21 mouse cellular contexts compared by ENCODE assay signal in the genomic region with DNA sequence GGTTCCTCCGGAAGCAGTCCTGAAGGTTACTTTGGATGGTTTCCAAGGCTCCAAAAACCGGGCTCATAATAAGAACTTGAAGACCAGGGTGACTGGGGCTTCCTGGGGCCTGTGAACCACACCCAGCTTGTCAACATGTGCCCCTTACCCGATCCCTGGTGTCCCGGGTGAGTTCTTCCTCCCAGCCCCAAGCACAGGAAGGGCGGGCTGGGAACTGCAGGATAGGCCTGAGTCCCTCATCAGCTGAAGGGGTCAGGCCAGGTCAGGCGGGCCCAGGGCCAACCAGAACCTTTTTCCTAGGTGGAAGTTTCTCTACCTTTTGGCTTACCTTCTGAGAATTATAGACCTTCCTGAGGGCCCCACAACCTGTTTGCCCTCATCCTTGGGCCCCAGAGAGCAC. TPM values are rescaled to one million over a fixed set of nuclear protein-coding genes. Genes with fewer than 3 reads are reported as not detected.
DNase-seq lines count a peak whose midpoint lies in the region; ATAC-seq lines count a peak whose summit lies in the region.
"Had no signal": no experiment of that assay in that cellular context is flagged by ENCODE, and none has a peak within 500 bp of the region (broad histone marks: within the 10 kb centered on the region; RNA-seq: fewer than 3 reads in every experiment).

No protein-coding gene starts in this region.

- no peaks in the 10 kb centered on the region for H3K27me3 ChIP-seq in kidney, embryonic 14.5 days (ENCODE audit: control insufficient read depth, insufficient read depth, low read length)
- H3K27me3 ChIP-seq: heart, embryonic 15.5 days; hindbrain, embryonic 12.5 days; limb, embryonic 12.5 days; midbrain, embryonic 13.5 days had no signal

- H3K36me3 ChIP-seq in kidney, embryonic 14.5 days (ENCODE audit: control insufficient read depth, insufficient read depth, low read length) = no peaks in the 10 kb centered on the region
- H3K36me3 ChIP-seq: heart, embryonic 15.5 days; hindbrain, embryonic 12.5 days; limb, embryonic 12.5 days; midbrain, embryonic 13.5 days had no signal

- no peak overlapping the region for H3K4me2 ChIP-seq in kidney, embryonic 14.5 days (replicated peaks; ENCODE audit: low read depth, low read length)
- H3K4me2 ChIP-seq: heart, embryonic 15.5 days; hindbrain, embryonic 12.5 days; limb, embryonic 12.5 days; liver, embryonic 11.5 days; midbrain, embryonic 13.5 days had no signal

- ATAC-seq in kidney, embryonic 14.5 days (ENCODE audit: low FRiP score, low TSS enrichment) = no peak
- ATAC-seq: CD4-positive, CD25-positive, alpha-beta regulatory T cell, adult 4 months; forebrain, embryonic 14.5 days; liver, postnatal 0 days; midbrain, embryonic 13.5 days had no signal

- H3K27ac ChIP-seq in kidney, embryonic 14.5 days (ENCODE audit: low read depth, low read length) = no peak overlapping the region
- H3K27ac ChIP-seq in brown adipose tissue, adult 24 weeks (replicated peaks; ENCODE audit: low read depth, low read length) = peak overlapping the region; percentile 79
- H3K27ac ChIP-seq: heart, embryonic 15.5 days; hindbrain, embryonic 12.5 days; limb, embryonic 12.5 days; midbrain, embryonic 13.5 days had no signal

- H3K4me3 ChIP-seq in kidney, embryonic 14.5 days (ENCODE audit: low read length) = no peak overlapping the region
- H3K4me3 ChIP-seq in brown adipose tissue, adult 24 weeks (ENCODE audit: insufficient read depth, low read depth, low read length) = no peak overlapping the region
- H3K4me3 ChIP-seq: heart, embryonic 15.5 days; hindbrain, embryonic 12.5 days; limb, embryonic 12.5 days; midbrain, embryonic 13.5 days had no signal

- no peak overlapping the region for H3K9ac ChIP-seq in kidney, embryonic 14.5 days (ENCODE audit: low read depth, low read length)
- H3K9ac ChIP-seq: heart, embryonic 15.5 days; hindbrain, embryonic 12.5 days; limb, embryonic 12.5 days; liver, postnatal 0 days; midbrain, embryonic 13.5 days had no signal

- intact Hi-C loops in heart, postnatal 36 days (cut with DNase I) = no loop called here

- H3K9me3 ChIP-seq in kidney, embryonic 14.5 days (ENCODE audit: control insufficient read depth, low read length) = no peaks in the 10 kb centered on the region
- H3K9me3 ChIP-seq: heart, embryonic 15.5 days; hindbrain, embryonic 12.5 days; limb, embryonic 12.5 days; midbrain, embryonic 13.5 days had no signal

- H3K4me1 ChIP-seq in kidney, embryonic 14.5 days (ENCODE audit: control insufficient read depth, insufficient read depth, low read length) = peaks cover 2% of the 10 kb centered on the region; the same call in 1 of the 2 replicates
- H3K4me1 ChIP-seq in brown adipose tissue, adult 24 weeks (ENCODE audit: control insufficient read depth, insufficient read depth, insufficient read length, low read length) = peaks cover 51% of the 10 kb centered on the region

- DNase-seq in gastrocnemius, postnatal 25 days = peak; percentile 55
- DNase-seq in gastrocnemius, postnatal 10 days = no peak
- peak; percentile 19 for DNase-seq in kidney, adult 18-20 months
- peak; percentile 48 to 57 for DNase-seq in heart, postnatal 36 days
- DNase-seq in B cell, adult 2 months = no peak
- DNase-seq in adrenal gland, adult 18-20 months (ENCODE audit: low spot score in 2 of 2) = no peak
- DNase-seq: adrenal gland, postnatal 25 days; cerebellum, adult 9-10 months; gastrocnemius, postnatal 14 days; layer of hippocampus, postnatal 36 days; liver, postnatal 0 days; lung, postnatal 10 days had no signal

- WGBS in kidney, embryonic 14.5 days = 78% methylated on average over 6 of the region's 6 CpGs

RNA-seq across cellular contexts. Expression of a gene that starts 48.2 kb away (rescaled TPM):
- total RNA-seq in gastrocnemius, postnatal 25 days (2021) = 100 to 1,000 TPM in 1 of 2 experiments, 10 to 100 TPM in 1; 95.8 to 152 TPM
- 100 to 1,000 TPM; 954 to 996 TPM for total RNA-seq in gastrocnemius, postnatal 10 days (2021)
- polyA plus RNA-seq in kidney, embryonic 14.5 days (2014; fragmentation: Nextera tagmentation; extraction: Ambion mirVana) = 1,196 and 1,506 TPM in 2 replicates
- 12.2 and 15.0 TPM in 2 replicates for polyA plus RNA-seq in brown adipose tissue, adult 24 weeks (2012; ENCODE audit: insufficient read depth, insufficient read length, missing spikeins)
- total RNA-seq in heart, postnatal 36 days (2021) = 10 to 100 TPM; 30.8 to 44.2 TPM
- 100 to 1,000 TPM; 153 to 767 TPM for total RNA-seq in adrenal gland, adult 18-20 months (2021)

Comparison
In these comparisons a context has a peak if more than half of its experiments do, and no peak if none do; other contexts are left out.
1. DNase-seq: peak in gastrocnemius, postnatal 25 days (single experiment), kidney, adult 18-20 months (single experiment) and heart, postnatal 36 days (2 of 2); none in gastrocnemius, postnatal 10 days (single experiment), B cell, adult 2 months (0 of 2) and adrenal gland, adult 18-20 months (0 of 2).